Mouse (Mus musculus) v-Abl transformed pro-B cells (cell line): ENCODE results near the gene Adh5.

Source experiments
- in situ Hi-C, 2 experiments: fragments of 400-800 bp; cut with MboI; formaldehyde crosslinking; loops; one replicate each; pipeline ENCODE4 v1.15.1; 2025; ENCODE audit not compliant: unreplicated experiment in 2 of 2

Gene Adh5

GRCm38 (mm10) chr3:138442612-138443464, at the start of gene Adh5:
TSS of gene Adh5 (plus strand) at chr3:138443093.
- in situ Hi-C loops: loop anchor here (10.0 to 25.0 kb wide), 4 partner anchors 448 to 802 kb away; partner anchors contain the start of genes Dnajb14 (in 2 of the 2) and H2afz (in 2 of the 2)

DNA sequence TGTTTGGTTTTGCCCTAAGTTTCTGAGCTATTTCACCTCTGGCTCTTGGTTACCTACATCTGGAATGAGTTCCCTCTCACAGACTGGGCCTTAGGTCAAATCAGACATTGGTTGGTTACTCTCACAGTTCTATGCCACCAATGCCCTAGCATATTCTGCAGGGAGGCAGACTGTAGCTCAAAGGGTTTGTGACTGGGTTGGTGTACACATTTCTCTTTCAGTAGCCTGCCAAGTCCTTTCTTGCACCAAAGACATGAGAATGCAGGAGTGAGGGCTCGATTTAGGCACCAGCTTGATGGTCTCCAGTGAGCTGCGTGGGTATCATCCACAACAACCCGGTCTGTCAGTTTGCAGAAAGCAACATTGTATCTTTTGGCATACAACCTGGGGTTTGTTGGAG, 38.0 kb upstream of the Adh5 start:
- in situ Hi-C loops: loop anchor here in 1 of 2 experiments (25.0 kb wide), 1 partner anchor 618 kb away; no protein-coding TSS in a partner anchor

DNA sequence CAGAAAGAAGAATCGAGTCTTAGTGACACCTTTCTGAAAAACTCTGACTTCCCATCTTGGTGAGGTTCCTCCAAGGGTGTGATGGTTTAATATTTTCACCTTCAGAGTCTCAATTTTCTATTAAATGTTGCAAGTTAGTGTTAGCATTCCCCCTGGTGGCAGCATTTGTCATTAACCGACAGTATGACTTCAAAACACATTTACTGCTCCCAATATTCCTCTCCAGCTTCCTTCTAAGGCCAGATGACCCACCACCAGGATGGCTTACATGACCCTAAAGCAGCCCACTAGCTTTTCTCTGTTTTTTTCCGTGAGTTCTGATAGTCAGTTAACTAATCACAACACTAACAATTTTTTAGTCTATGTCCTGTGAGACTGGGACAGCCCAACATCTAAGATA, 37.6 kb upstream of the Adh5 start:
- in situ Hi-C loops: loop anchor here in 1 of 2 experiments (25.0 kb wide), 1 partner anchor 618 kb away; no protein-coding TSS in a partner anchor

GRCm38 (mm10) chr3:138405840-138406239, 37.1 kb upstream of the Adh5 start:
- in situ Hi-C loops: loop anchor here in 1 of 2 experiments (25.0 kb wide), 1 partner anchor 619 kb away; no protein-coding TSS in a partner anchor

DNA sequence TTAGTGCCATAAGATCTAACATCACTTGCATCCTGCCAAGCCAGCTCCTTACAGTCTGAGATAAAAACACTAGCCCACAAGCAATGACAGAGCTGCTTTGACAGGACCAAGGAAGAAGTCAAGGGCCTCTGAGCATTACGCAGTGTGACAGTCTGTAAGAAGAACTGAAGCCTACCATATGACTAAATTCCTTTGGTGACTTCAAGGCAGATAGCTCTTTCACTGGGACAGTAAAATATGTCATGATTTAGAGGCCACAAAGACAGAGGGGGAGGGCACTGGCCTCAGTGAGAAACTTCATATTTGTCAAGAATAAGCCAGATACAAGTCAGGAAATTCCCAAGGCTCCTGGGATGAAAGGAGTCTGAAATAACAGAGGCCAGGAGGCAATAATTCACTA, 35.0 kb upstream of the Adh5 start:
- in situ Hi-C loops: loop anchor here in 1 of 2 experiments (25.0 kb wide), 1 partner anchor 621 kb away; no protein-coding TSS in a partner anchor

DNA sequence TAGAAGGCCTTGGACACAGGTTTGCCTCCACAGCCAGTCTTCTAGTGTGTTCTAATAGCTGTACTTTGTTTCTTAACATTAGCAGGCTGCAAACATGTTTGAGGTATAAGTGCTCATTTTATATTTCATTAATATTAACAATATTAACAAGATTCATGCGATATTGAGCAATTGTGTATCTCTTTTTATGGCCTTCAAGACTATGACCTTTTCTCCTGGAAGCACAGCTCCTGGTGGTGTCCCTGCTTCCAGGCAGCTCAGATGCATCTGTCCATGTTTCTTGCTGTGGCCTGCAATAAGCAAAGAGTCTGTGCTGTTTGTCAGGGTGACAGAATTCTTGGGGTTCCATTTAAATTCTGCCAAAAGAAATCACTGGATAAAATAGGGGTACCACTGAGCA, 33.3 kb upstream of the Adh5 start:
- in situ Hi-C loops: loop anchor here in 1 of 2 experiments (25.0 kb wide), 1 partner anchor 622 kb away; no protein-coding TSS in a partner anchor

DNA sequence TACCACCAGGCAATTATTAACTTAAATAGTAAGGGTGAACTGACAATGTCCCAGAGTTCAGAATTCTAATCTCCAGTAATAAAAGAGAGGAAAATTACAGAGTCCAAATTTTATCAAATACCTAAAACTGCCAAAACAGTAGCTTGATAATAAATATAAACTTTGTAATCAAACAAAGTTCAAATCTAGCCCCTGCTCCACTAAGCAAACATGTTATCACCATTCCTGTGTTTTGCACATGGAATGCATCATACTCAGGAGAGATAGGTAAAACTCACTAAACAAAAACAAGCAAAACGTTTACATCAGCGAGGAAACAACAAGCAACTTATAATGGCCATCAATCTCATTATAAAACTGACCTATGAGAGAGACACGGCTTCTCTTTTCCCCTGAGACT, 32.7 kb upstream of the Adh5 start:
- in situ Hi-C loops: loop anchor here in 1 of 2 experiments (25.0 kb wide), 1 partner anchor 623 kb away; no protein-coding TSS in a partner anchor

DNA sequence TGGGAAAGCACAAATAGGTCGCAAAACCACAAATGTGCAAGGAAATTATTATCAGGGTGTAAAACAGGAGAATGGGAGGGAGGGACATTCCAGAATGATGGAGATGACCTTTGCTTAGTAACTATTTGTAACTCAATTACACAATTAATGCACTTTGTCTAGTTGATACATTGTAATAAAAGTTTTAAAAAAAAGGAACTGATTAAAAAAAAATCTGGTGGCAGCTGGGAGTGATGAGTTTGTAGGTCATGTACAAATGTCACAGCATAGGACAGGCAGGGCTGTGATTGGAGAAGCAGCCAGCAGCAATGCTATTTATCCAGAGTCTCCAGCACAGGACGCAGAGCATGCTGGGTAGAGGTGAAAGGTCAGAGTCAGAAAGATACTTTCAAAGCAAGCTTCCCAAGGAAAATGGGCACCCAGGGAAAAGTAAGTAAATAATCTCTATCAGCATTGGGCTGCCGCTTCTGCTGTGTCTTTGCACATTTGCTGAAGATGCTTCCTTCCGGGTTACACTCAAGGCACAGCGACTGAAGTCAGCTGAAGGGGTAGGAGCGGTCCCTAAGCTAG, 27.7 kb upstream of the Adh5 start, which contains the start of gene Adh4:
Gene Adh4, plus strand, starts transcription at position 346 of the 570 bp plus-strand sequence.
- in situ Hi-C loops: loop anchor here (5.0 to 25.0 kb wide), 2 partner anchors 178 to 628 kb away; no protein-coding TSS in a partner anchor

- in situ Hi-C loops: loop anchor here (5.0 to 25.0 kb wide), 2 partner anchors 182 to 632 kb away; no protein-coding TSS in a partner anchor
Measured at GRCm38 (mm10) chr3:138419369-138419768, 23.5 kb upstream of the Adh5 start.

DNA sequence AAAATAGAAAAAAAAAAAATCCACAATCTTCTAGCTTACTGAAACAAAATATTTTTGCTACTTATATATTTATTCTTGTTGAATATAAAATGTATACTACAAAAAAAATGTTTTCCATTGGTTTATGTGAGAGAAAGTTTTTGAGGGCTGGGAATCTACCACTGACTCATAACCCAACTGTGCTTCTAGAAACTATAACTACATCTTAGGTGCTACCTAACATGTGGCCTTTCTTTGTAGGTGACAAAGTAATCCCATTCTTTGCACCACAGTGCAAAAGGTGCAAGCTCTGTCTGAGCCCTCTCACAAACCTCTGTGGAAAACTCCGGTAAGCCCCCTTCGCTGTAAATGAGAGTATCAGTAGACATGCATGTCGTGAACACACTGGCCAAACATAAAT, 22.5 kb upstream of the Adh5 start:
- in situ Hi-C loops: loop anchor here in 1 of 2 experiments (10.0 to 25.0 kb wide), 2 partner anchors 196 to 633 kb away; no protein-coding TSS in a partner anchor

DNA sequence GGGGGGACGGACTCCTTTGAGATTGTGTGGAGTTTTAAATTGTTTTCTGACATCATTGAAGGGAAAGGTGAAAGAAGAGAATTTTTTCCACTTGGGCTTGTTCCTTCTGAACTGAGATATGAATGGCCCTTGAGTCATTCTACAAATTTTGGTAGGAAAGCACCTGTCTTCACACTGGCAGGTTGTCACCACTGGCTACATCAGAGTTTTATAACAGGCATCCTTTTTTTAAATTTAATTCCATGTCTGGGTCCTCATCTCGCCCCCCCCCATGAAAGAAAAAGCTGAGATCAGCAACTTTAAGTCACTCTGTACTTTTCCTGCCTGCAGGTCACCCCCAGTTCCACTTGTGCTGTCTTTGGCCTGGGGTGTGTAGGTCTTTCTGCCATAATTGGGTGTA, 19.2 kb upstream of the Adh5 start:
- in situ Hi-C loops: loop anchor here in 1 of 2 experiments (10.0 to 25.0 kb wide), 2 partner anchors 199 to 636 kb away; no protein-coding TSS in a partner anchor

GRCm38 (mm10) chr3:138424247-138424646, 18.6 kb upstream of the Adh5 start:
- in situ Hi-C loops: loop anchor here in 1 of 2 experiments (10.0 to 25.0 kb wide), 2 partner anchors 199 to 637 kb away; no protein-coding TSS in a partner anchor

GRCm38 (mm10) chr3:138430360-138430976, 12.4 kb upstream of the Adh5 start:
- in situ Hi-C loops: loop anchor here (10.0 to 25.0 kb wide), 3 partner anchors 206 to 568 kb away; partner anchors contain the start of genes 4930579F01Rik (in 1 of the 2), Dnajb14 (in 1 of the 2) and H2afz (in 1 of the 2)

- in situ Hi-C loops: loop anchor here (10.0 to 25.0 kb wide), 3 partner anchors 207 to 570 kb away; partner anchors contain the start of genes 4930579F01Rik (in 1 of the 2), Dnajb14 (in 1 of the 2) and H2afz (in 1 of the 2)
Measured at GRCm38 (mm10) chr3:138431835-138432234, 11.1 kb upstream of the Adh5 start.

DNA sequence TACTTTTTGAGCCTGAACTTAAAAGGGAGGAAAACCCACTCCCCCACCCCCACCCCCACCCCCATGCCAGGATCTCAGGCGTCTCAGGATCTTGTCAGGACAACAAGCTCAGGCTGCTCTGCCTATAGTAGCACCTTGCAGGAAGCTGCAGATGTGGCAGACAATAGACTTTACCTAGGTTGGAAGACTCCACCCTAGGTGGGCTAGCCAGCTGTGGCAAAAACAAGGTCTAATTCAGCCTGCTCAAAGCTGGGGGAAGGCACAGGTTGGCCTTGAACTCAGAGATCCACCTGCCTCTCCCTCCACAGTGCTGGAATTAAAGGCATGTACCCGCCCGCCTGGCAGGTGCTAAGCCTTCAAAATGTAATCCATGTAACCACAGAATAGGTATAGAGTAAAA, 4.2 kb upstream of the Adh5 start:
- in situ Hi-C loops: loop anchor here (5.0 to 25.0 kb wide), 4 partner anchors 214 to 656 kb away; partner anchors contain the start of genes 4930579F01Rik (in 1 of the 2), Dnajb14 (in 1 of the 2) and H2afz (in 1 of the 2)

- in situ Hi-C loops: loop anchor here (10.0 to 25.0 kb wide), 4 partner anchors 447 to 803 kb away; partner anchors contain the start of genes Dnajb14 (in 2 of the 2) and H2afz (in 2 of the 2)
Measured at GRCm38 (mm10) chr3:138442203-138442602, 690 bp upstream of the Adh5 start.

- in situ Hi-C loops: loop anchor here (10.0 to 25.0 kb wide), 4 partner anchors 449 to 801 kb away; partner anchors contain the start of genes Dnajb14 (in 2 of the 2) and H2afz (in 2 of the 2)
Measured at GRCm38 (mm10) chr3:138443465-138443771, 525 bp downstream of the Adh5 start.

GRCm38 (mm10) chr3:138448077-138448860, 5.4 kb downstream of the Adh5 start:
- in situ Hi-C loops: loop anchor here (10.0 to 25.0 kb wide), 4 partner anchors 453 to 797 kb away; partner anchors contain the start of genes Dnajb14 (in 2 of the 2) and H2afz (in 2 of the 2)

DNA sequence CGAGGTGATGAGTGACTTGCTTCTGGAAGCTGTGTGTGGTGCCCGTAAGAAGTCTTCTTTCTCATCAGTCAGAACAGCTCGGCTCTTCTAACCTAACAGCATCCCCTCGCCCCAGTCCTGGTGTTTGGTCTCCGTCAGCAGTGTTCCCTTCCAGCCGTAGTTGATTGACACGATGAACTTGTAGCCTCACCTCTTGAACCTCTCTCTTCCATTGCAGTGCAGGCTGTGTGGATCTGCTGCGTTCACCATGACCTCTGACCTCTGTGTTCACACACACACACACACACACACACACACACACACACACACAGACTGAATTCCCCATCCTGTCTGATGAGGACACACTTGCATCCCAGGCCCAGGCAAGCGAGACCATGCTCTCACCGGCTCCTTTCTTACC, 9.3 kb downstream of the Adh5 start:
- in situ Hi-C loops: loop anchor here in 1 of 2 experiments (25.0 kb wide), 1 partner anchor 735 kb away; no protein-coding TSS in a partner anchor
